Mouse (Mus musculus) midbrain, embryonic 12.5 days (tissue): Measurements from ENCODE around the gene Ints1. TPM values are rescaled to one million over a fixed set of nuclear protein-coding genes. Genes with fewer than 3 reads are reported as not detected.

ENCODE experiments used
- ATAC-seq: fragments of 200-750 bp; cut with Nextera tagmentation; 2 replicates; pipeline ENCODE4 v1.8.0; 2017; ENCODE audit warnings: low read depth, moderate TSS enrichment, moderate library complexity; ENCODE audit not compliant: low FRiP score
- H3K27ac ChIP-seq: fragments of 300-500 bp; sonication (generic); replicated peaks from 2 replicates; pipeline ENCODE4 v1.5.1; 2016; ENCODE audit warnings: mild to moderate bottlenecking
- H3K27me3 ChIP-seq: fragments of 300-500 bp; sonication (generic); 2 replicates; pipeline ENCODE4 v1.6.1; 2016; ENCODE audit warnings: mild to moderate bottlenecking
- H3K36me3 ChIP-seq: fragments of 300-500 bp; sonication (generic); 2 replicates; pipeline ENCODE4 v1.6.1; 2016
- H3K4me1 ChIP-seq: fragments of 300-500 bp; sonication (generic); 2 replicates; pipeline ENCODE4 v1.6.1; 2016
- H3K4me2 ChIP-seq: fragments of 300-500 bp; sonication (generic); replicated peaks from 2 replicates; pipeline ENCODE4 v1.6.1; 2016; ENCODE audit warnings: mild to moderate bottlenecking, moderate library complexity
- H3K4me3 ChIP-seq: fragments of 300-500 bp; sonication (generic); 2 replicates; pipeline ENCODE4 v1.5.1; 2016; ENCODE audit warnings: mild to moderate bottlenecking
- H3K9ac ChIP-seq: fragments of 300-500 bp; sonication (generic); replicated peaks from 2 replicates; pipeline ENCODE4 v1.6.1; 2016; ENCODE audit warnings: mild to moderate bottlenecking, moderate library complexity
- H3K9me3 ChIP-seq: fragments of 300-500 bp; sonication (generic); 2 replicates; pipeline ENCODE4 v1.6.1; 2016; ENCODE audit warnings: mild to moderate bottlenecking
- WGBS: fragments of 180-500 bp; shearing (Covaris S2); methylation state at CpG from one replicate; pipeline ENCODE4 v1.1.7; 2016; 5-methylcytosine and 5-hydroxymethylcytosine counted together
- polyA plus RNA-seq: library from polyadenylated mRNA; unstranded; fragments of >200 nt; fragmentation: Nextera tagmentation; extraction: Ambion mirVana; gene quantifications from 2 replicates; pipeline ENCODE4 v1.2.1, GENCODE M21; 2016

Gene Ints1
- polyA plus RNA-seq, 1 experiment from 2014 or later = 39.8 TPM

GRCm38 (mm10) chr5:139799041-139799440, 23.6 kb upstream of the Ints1 start:
- peak overlapping the region; percentile 56 for H3K4me2 ChIP-seq
- H3K4me1 ChIP-seq = peaks cover 53% of the 10 kb centered on the region
- no peak for ATAC-seq
- no peak overlapping the region for H3K9ac ChIP-seq
- H3K36me3 ChIP-seq = peaks cover 30% of the 10 kb centered on the region
- H3K27ac ChIP-seq = peak overlapping the region; percentile 32; the same call in 1 of the 2 replicates
- WGBS = 93% methylated on average over 9 of the region's 9 CpGs
- no peaks in the 10 kb centered on the region for H3K9me3 ChIP-seq
- no peak overlapping the region for H3K4me3 ChIP-seq
- H3K27me3 ChIP-seq = peaks cover 32% of the 10 kb centered on the region

GRCm38 (mm10) chr5:139798168-139798900, 22.9 kb upstream of the Ints1 start:
- peaks cover 39% of the 10 kb centered on the region for H3K27me3 ChIP-seq
- H3K4me1 ChIP-seq = peaks cover 49% of the 10 kb centered on the region
- WGBS = 37% methylated on average over 12 of the region's 12 CpGs
- no peaks in the 10 kb centered on the region for H3K9me3 ChIP-seq
- H3K9ac ChIP-seq = peak overlapping the region; percentile 45
- no peak for ATAC-seq
- peak overlapping the region; percentile 56 for H3K4me2 ChIP-seq
- H3K27ac ChIP-seq = peak overlapping the region; percentile 92
- H3K36me3 ChIP-seq = peaks cover 30% of the 10 kb centered on the region
- H3K4me3 ChIP-seq = peak overlapping the region; percentile 33

- peak overlapping the region; percentile 45 for H3K9ac ChIP-seq
- peaks cover 43% of the 10 kb centered on the region for H3K27me3 ChIP-seq
- peaks cover 52% of the 10 kb centered on the region for H3K4me1 ChIP-seq
- peak overlapping the region; percentile 33 for H3K4me3 ChIP-seq
- H3K27ac ChIP-seq = peak overlapping the region; percentile 92
- peak overlapping the region; percentile 56 for H3K4me2 ChIP-seq
- ATAC-seq = peak; percentile 92
- H3K9me3 ChIP-seq = no peaks in the 10 kb centered on the region
- 16% methylated on average over 11 of the region's 11 CpGs for WGBS
- H3K36me3 ChIP-seq = peaks cover 30% of the 10 kb centered on the region
Observed at GRCm38 (mm10) chr5:139797473-139798167, 22.1 kb upstream of the Ints1 start.

GRCm38 (mm10) chr5:139796900-139797299, 21.4 kb upstream of the Ints1 start:
- Histone ChIP-seq H3K4me3 (no peak overlapping the region), H3K27me3 (peaks cover 49% of the 10 kb centered on the region), H3K36me3 (peaks cover 28% of the 10 kb centered on the region), H3K27ac (peak overlapping the region; percentile 92), H3K4me1 (peaks cover 59% of the 10 kb centered on the region), H3K9ac (no peak overlapping the region; the same call in 1 of the 2 replicates), H3K4me2 (peak overlapping the region; percentile 56), H3K9me3 (no peaks in the 10 kb centered on the region)
- ATAC-seq = 0 out of 2 replicates have a peak, but pooled peaks have one; percentile 3
- 29% methylated on average over 13 of the region's 13 CpGs for WGBS

GRCm38 (mm10) chr5:139796001-139796620, 20.6 kb upstream of the Ints1 start:
- H3K4me3 ChIP-seq = no peak overlapping the region
- H3K36me3 ChIP-seq = peaks cover 21% of the 10 kb centered on the region
- no peak for ATAC-seq
- H3K9me3 ChIP-seq = no peaks in the 10 kb centered on the region
- no peak overlapping the region for H3K4me2 ChIP-seq
- H3K9ac ChIP-seq = no peak overlapping the region
- WGBS = 82% methylated on average over 9 of the region's 9 CpGs
- H3K27ac ChIP-seq = peak overlapping the region; percentile 92; the same call in 1 of the 2 replicates
- peaks cover 64% of the 10 kb centered on the region for H3K4me1 ChIP-seq
- peaks cover 49% of the 10 kb centered on the region for H3K27me3 ChIP-seq

GRCm38 (mm10) chr5:139794938-139795337, 19.5 kb upstream of the Ints1 start:
- H3K36me3 ChIP-seq = peaks cover 9% of the 10 kb centered on the region
- peaks cover 42% of the 10 kb centered on the region for H3K27me3 ChIP-seq
- H3K4me3 ChIP-seq = no peak overlapping the region
- H3K9me3 ChIP-seq = no peaks in the 10 kb centered on the region
- peaks cover 68% of the 10 kb centered on the region for H3K4me1 ChIP-seq
- no peak overlapping the region for H3K4me2 ChIP-seq
- H3K27ac ChIP-seq = no peak overlapping the region
- 64% methylated on average over 10 of the region's 10 CpGs for WGBS
- ATAC-seq = no peak
- H3K9ac ChIP-seq = no peak overlapping the region

- peaks cover 61% of the 10 kb centered on the region for H3K4me1 ChIP-seq
- no peak overlapping the region for H3K4me3 ChIP-seq
- WGBS = 87% methylated on average over 5 of the region's 5 CpGs
- H3K4me2 ChIP-seq = no peak overlapping the region
- no peak for ATAC-seq
- H3K27ac ChIP-seq = no peak overlapping the region
- peaks cover 42% of the 10 kb centered on the region for H3K27me3 ChIP-seq
- peaks cover 1% of the 10 kb centered on the region; the same call in 1 of the 2 replicates for H3K36me3 ChIP-seq
- no peaks in the 10 kb centered on the region for H3K9me3 ChIP-seq
- no peak overlapping the region for H3K9ac ChIP-seq
Observed at GRCm38 (mm10) chr5:139794137-139794536, 18.7 kb upstream of the Ints1 start.

- H3K4me3 ChIP-seq = no peak overlapping the region
- ATAC-seq = no peak
- peaks cover 54% of the 10 kb centered on the region for H3K4me1 ChIP-seq
- H3K4me2 ChIP-seq = no peak overlapping the region
- no peaks in the 10 kb centered on the region for H3K36me3 ChIP-seq
- peaks cover 42% of the 10 kb centered on the region for H3K27me3 ChIP-seq
- H3K27ac ChIP-seq = no peak overlapping the region
- WGBS = 80% methylated on average over 11 of the region's 11 CpGs
- H3K9me3 ChIP-seq = no peaks in the 10 kb centered on the region
- H3K9ac ChIP-seq = 0 out of 2 replicates have a peak overlapping the region, but pooled peaks have one; percentile 11
Observed at GRCm38 (mm10) chr5:139793338-139794089, 18.0 kb upstream of the Ints1 start.

GRCm38 (mm10) chr5:139792966-139793337, 17.5 kb upstream of the Ints1 start:
- WGBS = 67% methylated on average over 3 of the region's 3 CpGs

GRCm38 (mm10) chr5:139792159-139792775, 16.8 kb upstream of the Ints1 start:
- Histone ChIP-seq H3K9me3 (no peaks in the 10 kb centered on the region), H3K27me3 (peaks cover 42% of the 10 kb centered on the region), H3K27ac (no peak overlapping the region), H3K4me3 (peak overlapping the region; percentile 79), H3K36me3 (no peaks in the 10 kb centered on the region), H3K4me1 (peaks cover 42% of the 10 kb centered on the region), H3K9ac (peak overlapping the region; percentile 68), H3K4me2 (peak overlapping the region; percentile 92)
- 22% methylated on average over 11 of the region's 11 CpGs for WGBS
- no peak for ATAC-seq

More at GRCm38 (mm10) chr5:139792966-139793337, 17.5 kb upstream of the Ints1 start:
- Histone ChIP-seq H3K4me1 (peaks cover 49% of the 10 kb centered on the region), H3K36me3 (no peaks in the 10 kb centered on the region), H3K27me3 (peaks cover 42% of the 10 kb centered on the region), H3K9ac (no peak overlapping the region), H3K4me2 (no peak overlapping the region), H3K27ac (no peak overlapping the region), H3K4me3 (no peak overlapping the region), H3K9me3 (no peaks in the 10 kb centered on the region)
- ATAC-seq = no peak
